Mouse (Mus musculus) lung, embryonic 14.5 days (tissue): ENCODE data around the gene Lsmem1. TPM values are rescaled to one million over a fixed set of nuclear protein-coding genes. Genes with fewer than 3 reads are reported as not detected.

Experiments used
- ATAC-seq: fragments of 200-750 bp; cut with Nextera tagmentation; 2 replicates; pipeline ENCODE4 v1.8.0; 2017; ENCODE audit warnings: mild to moderate bottlenecking, moderate TSS enrichment, moderate library complexity; ENCODE audit not compliant: insufficient read depth
- DNase-seq: peaks from one replicate; pipeline ENCODE4 v3.0.0-alpha.2; 2015
- H3K27ac ChIP-seq: fragments of 300-500 bp; sonication (generic); 2 replicates; pipeline ENCODE4 v1.5.1; 2014; ENCODE audit warnings: low read depth, mild to moderate bottlenecking, moderate library complexity
- H3K27me3 ChIP-seq: fragments of 300-500 bp; sonication (generic); 2 replicates; pipeline ENCODE4 v1.6.1; 2014; ENCODE audit warnings: low read length, control low read depth; ENCODE audit not compliant: insufficient read depth
- H3K36me3 ChIP-seq: fragments of 300-500 bp; sonication (generic); 2 replicates; pipeline ENCODE4 v1.6.1; 2014; ENCODE audit warnings: control low read depth; ENCODE audit not compliant: insufficient read depth
- H3K4me1 ChIP-seq: fragments of 300-500 bp; sonication (generic); 2 replicates; pipeline ENCODE4 v1.6.1; 2014; ENCODE audit warnings: antibody characterized with exemption, control low read depth; ENCODE audit not compliant: insufficient read depth
- H3K4me2 ChIP-seq: fragments of 300-500 bp; sonication (generic); 2 replicates; pipeline ENCODE4 v1.6.1; 2014; ENCODE audit warnings: mild to moderate bottlenecking
- H3K4me3 ChIP-seq: fragments of 300-500 bp; sonication (generic); 2 replicates; pipeline ENCODE4 v1.5.1; 2014; ENCODE audit warnings: low read depth, low read length
- H3K9ac ChIP-seq: fragments of 300-500 bp; sonication (generic); 2 replicates; pipeline ENCODE4 v1.6.1; 2014
- H3K9me3 ChIP-seq: fragments of 300-500 bp; sonication (generic); 2 replicates; pipeline ENCODE4 v1.6.1; 2016; ENCODE audit warnings: low read depth, low read length, control low read depth
- CTCF ChIP-seq: IDR thresholded peaks from 2 replicates; pipeline ENCODE4 v1.5.1; 2016; ENCODE audit warnings: antibody characterized with exemption, low read depth
- WGBS: fragments of 180-500 bp; shearing (Covaris S2); extraction: QIAGEN DNeasy Blood & Tissue Kit; methylation state at CpG from one replicate; pipeline ENCODE4 v1.1.7; 2014; 5-methylcytosine and 5-hydroxymethylcytosine counted together
- microRNA counts: library from miRNA; unstranded; fragments of <30 nt; microRNA quantifications from one replicate; lab custom pipeline; 2016
- microRNA-seq: library from miRNA; unstranded; fragments of <30 nt; microRNA quantifications from one replicate; pipeline ENCODE4, GENCODE M21; 2016; ENCODE audit warnings: borderline number of aligned reads
- polyA plus RNA-seq: library from polyadenylated mRNA; unstranded; fragments of >200 nt; fragmentation: Nextera tagmentation; extraction: Ambion mirVana; gene quantifications from 2 replicates; pipeline ENCODE4 v1.2.1, GENCODE M21; 2014

Lsmem1 gene
- polyA plus RNA-seq, 1 experiment from 2014 or later = not detected

DNA sequence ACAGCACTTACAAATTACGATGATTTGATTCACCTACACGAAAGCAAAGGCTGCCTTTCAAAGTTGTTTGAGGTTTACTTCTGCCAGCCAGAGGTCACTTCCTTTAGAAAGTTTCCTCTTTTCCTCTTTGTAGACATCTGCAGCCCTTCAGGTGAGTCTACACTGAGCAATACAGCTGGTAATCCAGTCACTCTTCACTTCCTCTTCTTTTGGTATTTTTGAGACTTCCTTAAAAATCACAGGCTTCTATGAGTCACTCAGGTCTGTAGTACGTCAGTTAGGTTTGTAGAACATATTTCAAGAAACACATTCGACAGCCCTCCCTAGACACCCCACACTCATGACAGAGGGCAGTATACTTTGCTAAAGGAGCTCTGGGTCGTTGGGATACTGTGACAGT is 58.6 kb downstream of the Lsmem1 start:
- no peaks in the 10 kb centered on the region for H3K36me3 ChIP-seq
- no peak for ATAC-seq
- H3K9ac ChIP-seq = no peak overlapping the region
- no peak overlapping the region for H3K4me3 ChIP-seq
- no peak overlapping the region for H3K27ac ChIP-seq
- WGBS = 57% methylated on average over 5 of the region's 5 CpGs
- no peaks in the 10 kb centered on the region for H3K9me3 ChIP-seq
- no peaks in the 10 kb centered on the region for H3K4me1 ChIP-seq
- no peak overlapping the region for H3K4me2 ChIP-seq
- H3K27me3 ChIP-seq = no peaks in the 10 kb centered on the region
- TF ChIP-seq CTCF = no peak
- DNase-seq = no peak

- Histone ChIP-seq H3K27ac (no peak overlapping the region), H3K36me3 (no peaks in the 10 kb centered on the region), H3K27me3 (no peaks in the 10 kb centered on the region), H3K4me1 (no peaks in the 10 kb centered on the region), H3K9me3 (no peaks in the 10 kb centered on the region), H3K4me3 (no peak overlapping the region), H3K9ac (no peak overlapping the region), H3K4me2 (no peak overlapping the region)
- ATAC-seq (no peak), DNase-seq (no peak)
- 84% methylated on average over 8 of the region's 8 CpGs for WGBS
- TF ChIP-seq CTCF = no peak
Measured at GRCm38 (mm10) chr12:40139484-40140245, 59.6 kb downstream of the Lsmem1 start.

DNA sequence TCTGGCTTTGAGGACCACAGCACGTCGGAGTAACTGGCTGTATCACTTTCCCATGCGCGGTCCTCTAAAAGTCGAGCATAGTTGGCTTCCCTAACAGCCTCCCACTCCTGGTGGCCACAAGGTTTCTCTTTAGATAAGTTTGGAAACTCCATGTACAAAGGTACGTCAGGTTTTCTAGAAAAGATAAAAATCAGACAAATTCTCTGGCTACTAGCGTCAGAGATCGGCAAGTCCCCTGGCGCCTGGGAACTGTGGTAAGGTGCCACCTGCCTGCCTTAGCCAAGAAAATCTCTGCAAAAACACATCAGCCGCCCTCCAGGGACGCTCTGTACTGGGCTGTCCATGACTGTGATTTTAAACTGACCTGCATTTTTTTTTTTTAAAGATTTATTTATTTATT is 64.8 kb downstream of the Lsmem1 start:
- H3K36me3 ChIP-seq = no peaks in the 10 kb centered on the region
- ATAC-seq = peak; percentile 38; the same call in 1 of the 2 replicates
- H3K9ac ChIP-seq = no peak overlapping the region
- no peaks in the 10 kb centered on the region for H3K4me1 ChIP-seq
- H3K27ac ChIP-seq = no peak overlapping the region
- 41% methylated on average over 11 of the region's 11 CpGs for WGBS
- H3K4me2 ChIP-seq = peak overlapping the region; percentile 83
- peak; percentile 5 for DNase-seq
- no peak for TF ChIP-seq CTCF
- no peaks in the 10 kb centered on the region for H3K9me3 ChIP-seq
- H3K4me3 ChIP-seq = peak overlapping the region; percentile 41
- H3K27me3 ChIP-seq = peaks cover 32% of the 10 kb centered on the region

DNA sequence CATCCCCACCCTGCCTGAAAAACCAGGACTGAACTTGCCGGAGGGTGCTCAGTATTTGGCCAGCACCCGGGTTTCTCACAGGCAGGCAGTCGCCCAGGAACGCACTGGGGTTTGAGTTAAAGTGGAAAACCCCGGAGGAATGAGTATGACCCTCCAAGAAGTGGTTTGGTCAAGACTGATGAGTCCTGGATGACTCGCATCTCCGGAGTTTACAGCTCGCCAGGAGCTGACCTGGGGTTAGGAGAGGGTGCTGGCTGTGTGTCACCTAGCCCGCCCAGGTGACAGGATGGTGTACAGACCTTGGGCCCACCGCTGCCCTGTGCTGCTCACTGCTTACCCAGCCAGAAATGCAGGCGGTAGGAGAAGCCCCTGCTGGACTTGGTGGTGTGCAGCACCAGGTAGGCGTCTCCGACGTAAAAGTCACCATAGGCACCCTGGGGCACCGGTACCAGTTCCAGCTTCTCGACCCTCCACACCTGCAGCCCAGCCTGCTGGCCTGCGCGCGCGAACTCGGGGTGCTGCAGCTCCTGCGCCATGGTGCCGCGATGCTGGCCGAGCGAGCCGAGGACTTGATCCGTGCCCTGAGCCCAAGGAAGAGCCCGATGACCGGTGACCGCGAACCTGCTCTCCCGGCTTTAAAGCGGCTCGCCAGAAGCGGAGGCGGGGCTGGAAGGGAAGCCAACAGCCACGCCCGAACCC is 65.6 kb downstream of the Lsmem1 start, which contains the start of gene Scin:
Gene Scin (minus strand): TSS at position 656 of the 699 bp plus-strand sequence.
- ATAC-seq = peak; percentile 58; the same call in 1 of the 2 replicates
- H3K36me3 ChIP-seq = no peaks in the 10 kb centered on the region
- no peaks in the 10 kb centered on the region for H3K9me3 ChIP-seq
- peak within 1 kb of the TSS; percentile 36 for H3K9ac ChIP-seq
- H3K4me2 ChIP-seq = peak within 1 kb of the TSS; percentile 83
- TF ChIP-seq CTCF = no peak; the same call in 1 of the 2 replicates
- no peak within 1 kb of the TSS for H3K27ac ChIP-seq
- peaks cover 32% of the 10 kb centered on the region for H3K27me3 ChIP-seq
- H3K4me3 ChIP-seq = peak within 1 kb of the TSS; percentile 41
- no peaks in the 10 kb centered on the region for H3K4me1 ChIP-seq
- peak; percentile 54 for DNase-seq
- WGBS = 1% methylated on average over 39 of the region's 39 CpGs

DNA sequence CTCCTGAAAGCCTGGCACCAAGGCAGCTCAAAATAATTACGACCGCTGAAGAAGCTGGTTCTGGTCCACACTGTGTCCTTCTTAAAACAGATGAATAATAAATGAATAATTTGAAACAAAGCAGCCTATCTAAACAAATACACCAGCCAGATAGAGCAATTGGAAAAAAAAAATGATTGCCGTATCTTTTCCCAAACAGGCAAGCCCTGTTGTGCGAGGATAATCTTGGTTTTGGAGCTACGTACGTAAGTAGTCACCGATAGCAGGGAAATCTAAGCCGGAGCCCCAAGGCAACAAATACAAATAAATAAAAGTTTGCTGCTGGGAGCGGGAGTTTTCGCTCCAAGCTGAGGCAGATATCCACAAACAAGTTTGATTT is 66.1 kb downstream of the Lsmem1 start:
- Histone ChIP-seq H3K4me2 (peak overlapping the region; percentile 83), H3K9me3 (no peaks in the 10 kb centered on the region), H3K27me3 (peaks cover 32% of the 10 kb centered on the region), H3K27ac (no peak overlapping the region), H3K4me1 (no peaks in the 10 kb centered on the region), H3K36me3 (no peaks in the 10 kb centered on the region), H3K9ac (no peak overlapping the region), H3K4me3 (peak overlapping the region; percentile 41)
- 10% methylated on average over 10 of the region's 10 CpGs for WGBS
- ATAC-seq (no peak), DNase-seq (no peak)
- TF ChIP-seq CTCF = no peak

MicroRNAs within 50 kb of the gene (microRNA counts, 519-probe panel; counts per million panel counts)
- microRNA mmu-miR-1938 (lab: Ali Mortazavi, UCI) = 30.5 counts per million

Small RNA genes lying within 50 kb of the gene (microRNA-seq; reads per million reads assigned to microRNA genes)
- not detected for gene Mir1938

Other genes starting within 250 kb of the Lsmem1 start
- gene Arl4a, start 161.5 kb downstream of the Lsmem1 start, polyA plus RNA-seq = 28.1 and 34.0 TPM in 2 replicates
- 0.07 and 0.21 TPM in 2 replicates for gene Scin, start 65.3 kb downstream of the Lsmem1 start, polyA plus RNA-seq
- gene Ifrd1, start 49.0 kb upstream of the Lsmem1 start, polyA plus RNA-seq = 141 and 148 TPM in 2 replicates
- 45.5 and 46.7 TPM in 2 replicates for gene Zfp277, start 246.4 kb upstream of the Lsmem1 start, polyA plus RNA-seq
- 24.2 and 28.9 TPM in 2 replicates for gene Dock4, start 246.5 kb upstream of the Lsmem1 start, polyA plus RNA-seq